Mouse (Mus musculus) lung, adult 18-20 months (tissue): ENCODE results near the gene Zfp324.
A peak's percentile ranks its signal among the peaks of the same experiment; 100 is the strongest.

ENCODE experiments used
- DNase-seq, 2 experiments: peaks; one replicate each; pipeline ENCODE4 v3.0.0; 2022; ENCODE audit warnings: mixed read lengths in 2 of 2

Zfp324 gene

DNA sequence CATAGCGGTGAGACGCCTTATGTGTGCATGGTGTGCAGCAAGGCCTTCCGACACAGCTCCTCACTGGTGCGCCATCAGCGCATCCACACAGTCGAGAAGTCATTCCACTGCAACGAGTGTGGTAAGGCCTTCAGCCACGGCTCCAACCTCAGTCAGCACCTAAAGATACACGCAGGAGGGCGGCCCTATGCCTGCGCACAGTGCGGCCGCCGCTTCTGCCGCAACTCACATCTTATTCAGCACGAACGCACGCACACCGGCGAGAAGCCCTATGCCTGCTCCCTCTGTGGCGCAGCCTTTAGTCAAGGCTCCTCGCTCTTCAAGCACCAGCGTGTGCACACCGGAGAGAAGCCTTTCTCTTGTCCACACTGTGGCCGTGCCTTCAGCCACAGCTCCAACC, 5.3 kb downstream of the Zfp324 start:
- no peak for DNase-seq

GRCm38 (mm10) chr7:12977682-12978389, 12.2 kb downstream of the Zfp324 start, which contains the start of gene Zfp446:
Zfp446 (plus strand) TSS chr7:12977848.
- DNase-seq, result peak; percentile 100

- DNase-seq, result no peak
These were observed 13.5 kb downstream of the Zfp324 start for GRCm38 (mm10) chr7:12978931-12979722.

DNA sequence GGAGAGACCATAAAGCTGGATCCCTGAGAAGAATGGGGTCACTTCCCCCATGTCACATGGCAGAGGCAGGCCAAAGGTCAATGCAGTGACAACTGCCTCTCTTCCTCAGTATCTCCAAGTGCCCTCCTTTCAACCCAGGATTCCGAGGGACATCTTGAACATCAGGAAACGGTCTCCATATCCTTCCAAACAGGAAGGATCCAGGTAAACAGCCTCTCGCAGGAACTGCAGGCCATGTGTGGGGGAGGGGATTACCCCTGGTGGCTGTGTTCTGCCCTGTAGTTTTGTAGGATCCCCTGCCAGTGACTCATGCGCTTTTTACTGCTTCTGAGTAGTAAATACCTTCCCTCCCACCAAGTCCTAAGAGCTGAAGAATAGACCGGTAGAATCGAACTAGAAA, 14.1 kb downstream of the Zfp324 start:
- peak in 1 of 2 experiments; percentile 35 for DNase-seq

- DNase-seq, result no peak
These were observed 14.7 kb downstream of the Zfp324 start for GRCm38 (mm10) chr7:12980291-12980690.

GRCm38 (mm10) chr7:12985724-12986123, 20.1 kb downstream of the Zfp324 start:
- DNase-seq, result no peak

DNA sequence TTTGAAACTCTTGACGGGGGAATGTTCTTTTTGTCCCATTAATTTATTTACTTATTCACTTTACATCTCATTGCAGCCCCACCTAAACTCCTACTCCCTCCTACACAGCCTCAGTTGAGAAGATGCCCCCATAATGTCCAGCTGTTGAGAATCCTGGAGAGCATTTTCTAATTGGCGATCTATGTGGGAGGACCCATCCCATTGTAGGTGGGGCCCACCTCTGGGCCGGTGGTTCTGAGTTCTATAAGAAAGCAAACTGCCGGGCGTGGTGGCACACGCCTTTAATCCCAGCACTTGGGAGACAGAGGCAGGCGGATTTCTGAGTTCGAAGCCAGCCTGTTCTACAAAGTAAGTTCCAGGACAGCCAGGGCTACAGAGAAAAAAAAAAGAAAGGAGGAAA, 21.3 kb downstream of the Zfp324 start:
- DNase-seq, result no peak

- DNase-seq, result no peak
These were observed 22.0 kb downstream of the Zfp324 start for GRCm38 (mm10) chr7:12987409-12988189.

- peak in 1 of 2 experiments; percentile 36 for DNase-seq
These were observed 26.6 kb downstream of the Zfp324 start for GRCm38 (mm10) chr7:12992222-12992621.

- DNase-seq, result no peak
These were observed 27.5 kb downstream of the Zfp324 start for GRCm38 (mm10) chr7:12993148-12993547.

GRCm38 (mm10) chr7:12995862-12996261, 30.2 kb downstream of the Zfp324 start:
- DNase-seq, result no peak

GRCm38 (mm10) chr7:12997230-12997629, 31.6 kb downstream of the Zfp324 start:
- no peak for DNase-seq

GRCm38 (mm10) chr7:12998053-12998452, 32.4 kb downstream of the Zfp324 start, which contains the start of gene Slc27a5:
Slc27a5 (minus strand) TSS chr7:12998192.
- no peak for DNase-seq

DNA sequence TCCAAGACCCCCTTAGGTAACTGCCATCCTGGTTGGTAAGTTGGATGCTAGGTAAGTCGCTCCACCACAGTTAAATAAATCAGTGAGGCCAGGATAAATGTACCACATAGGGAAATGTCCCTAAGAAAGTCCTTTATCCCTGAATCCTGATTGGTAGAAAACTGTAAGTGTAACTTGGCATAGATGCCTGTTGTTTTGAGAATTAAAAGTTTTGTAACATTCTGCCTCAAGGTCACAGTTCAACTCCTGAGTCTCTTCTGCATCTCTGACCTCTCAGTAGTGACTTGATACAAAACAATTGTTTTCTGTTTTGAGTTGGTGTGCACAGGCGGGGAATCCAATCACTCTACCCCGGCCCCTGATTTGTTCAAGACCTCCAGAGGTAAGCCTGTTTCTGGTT, 33.2 kb downstream of the Zfp324 start, which contains the start of gene Trim28:
Gene Trim28 (plus strand): TSS at position 264 of the 400 bp plus-strand sequence.
- no peak for DNase-seq

DNA sequence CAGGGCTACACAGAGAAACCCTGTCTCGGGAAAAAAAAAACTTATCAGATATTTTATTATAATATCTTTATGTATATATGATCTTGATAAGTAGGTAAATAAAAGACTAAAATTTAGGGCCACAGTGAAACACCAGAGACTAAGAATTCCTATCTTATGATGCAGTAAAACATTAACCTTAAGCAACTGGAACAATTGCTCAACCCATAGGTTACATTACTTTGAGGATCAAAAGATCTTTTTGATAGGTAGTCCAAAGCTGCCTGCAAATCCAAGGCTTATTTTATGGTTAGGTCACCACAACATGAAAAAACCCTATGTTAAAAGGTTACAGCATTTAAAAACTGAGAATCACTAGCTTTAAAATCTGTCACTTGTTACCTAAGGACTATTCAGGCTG, 35.9 kb downstream of the Zfp324 start:
- DNase-seq, result no peak

GRCm38 (mm10) chr7:13003380-13003779, 37.7 kb downstream of the Zfp324 start:
- no peak for DNase-seq

DNA sequence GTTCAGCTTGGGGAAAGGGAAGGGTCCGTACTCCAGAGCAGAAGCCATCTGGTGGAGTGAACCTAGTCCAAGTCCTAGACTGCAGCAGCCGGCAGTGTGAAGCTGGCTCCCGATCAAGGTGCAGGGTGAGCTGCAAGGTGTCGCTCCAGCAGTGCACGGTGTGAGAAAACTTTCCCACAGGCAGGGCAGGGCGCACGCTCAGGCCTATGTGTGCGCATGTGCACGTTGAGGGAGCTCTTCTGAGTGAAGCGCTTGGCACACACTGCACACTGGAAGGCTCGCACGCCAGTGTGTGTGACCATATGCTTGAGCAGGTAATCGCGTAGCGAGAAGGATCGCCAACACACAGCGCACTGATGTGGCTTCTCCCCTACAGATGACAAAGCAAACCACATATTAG, 40.4 kb downstream of the Zfp324 start:
- no peak for DNase-seq

- no peak for DNase-seq
These were observed 40.9 kb downstream of the Zfp324 start for GRCm38 (mm10) chr7:13006531-13006930.

- DNase-seq, result peak in 1 of 2 experiments; percentile 3
These were observed 41.9 kb downstream of the Zfp324 start for GRCm38 (mm10) chr7:13007341-13008092.

- peak; percentile 92 to 93 for DNase-seq
These were observed 43.7 kb downstream of the Zfp324 start for GRCm38 (mm10) chr7:13009143-13010004.
